Mouse (Mus musculus) gastrocnemius, adult 2 months (tissue): ENCODE measurements around the gene Tchhl1. TPM values are rescaled to one million over a fixed set of nuclear protein-coding genes. Genes with fewer than 3 reads are reported as not detected.
A peak's percentile ranks its signal among the peaks of the same experiment; 100 is the strongest.

Experiments
- DNase-seq: peaks from one replicate; pipeline ENCODE4 v3.0.0; 2022
- H3K27ac ChIP-seq: fragments of 200-600 bp; 2 replicates; pipeline ENCODE4 v1.8.1; 2022; ENCODE audit warnings: mild to moderate bottlenecking
- H3K4me3 ChIP-seq: fragments of 200-600 bp; 2 replicates; pipeline ENCODE4 v1.8.1; 2022; ENCODE audit warnings: mild to moderate bottlenecking, moderate library complexity
- CTCF ChIP-seq: fragments of 200-600 bp; IDR thresholded peaks from 2 replicates; pipeline ENCODE4 v1.8.1; 2022; ENCODE audit warnings: antibody characterized with exemption, mild to moderate bottlenecking, moderate library complexity
- intact Hi-C: fragments of 180-260 bp; cut with DNase I; formaldehyde crosslinking; loops from one replicate; pipeline ENCODE4 v1.15.1; 2025
- microRNA-seq: library from miRNA; unstranded; fragments of <30 nt; microRNA quantifications from one replicate; pipeline ENCODE4 v1.2.0, GENCODE M21; 2021
- total RNA-seq, 2 experiments: library from RNA; stranded (reverse); gene quantifications; 2 replicates each; pipeline ENCODE4 v1.2.3; 2021

Gene Tchhl1
- total RNA-seq, 2 experiments from 2014 or later = not detected

DNA sequence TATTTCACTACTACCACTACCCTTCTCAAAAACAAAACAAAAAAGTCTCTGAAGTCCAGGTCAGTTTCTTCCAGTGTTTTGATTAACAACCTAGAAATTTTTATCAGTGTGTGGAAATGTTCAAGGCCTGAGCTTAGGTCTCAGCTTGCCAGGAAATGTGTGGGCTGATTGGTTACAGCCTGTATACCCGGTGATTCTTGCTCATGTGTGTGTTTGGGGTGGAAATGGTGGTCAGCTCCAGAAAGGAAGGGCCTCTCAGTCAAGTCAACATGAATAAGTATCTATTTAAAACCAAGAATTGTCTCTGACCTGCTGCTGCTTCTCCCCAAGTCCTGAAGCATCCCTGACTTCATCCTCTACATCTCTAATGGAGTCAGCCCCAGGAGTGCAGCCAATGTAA is 40.7 kb downstream of the Tchhl1 start:
- TF ChIP-seq CTCF = no peak
- intact Hi-C loops = no loop called here
- no peak overlapping the region for H3K4me3 ChIP-seq

DNA sequence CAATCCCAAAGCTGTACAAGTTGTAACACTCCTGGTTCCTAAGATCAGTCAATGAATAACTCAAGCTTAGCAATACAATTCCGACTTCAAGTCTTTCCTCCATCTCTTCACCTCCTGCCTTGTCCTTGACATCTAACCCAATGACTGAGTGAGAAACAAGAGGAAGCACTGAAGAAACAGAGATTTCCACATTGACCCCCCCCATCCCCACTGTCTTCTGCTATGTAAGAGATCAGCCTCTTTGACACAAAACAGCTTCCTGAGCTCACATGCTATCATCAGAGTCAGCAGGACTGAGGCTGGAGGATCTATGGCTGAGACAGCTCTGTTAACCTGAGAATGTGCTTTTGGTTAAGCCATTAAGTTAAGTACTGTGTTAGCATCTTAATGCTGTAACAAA is 42.5 kb downstream of the Tchhl1 start:
- TF ChIP-seq CTCF = no peak
- intact Hi-C loops = no loop called here
- H3K4me3 ChIP-seq = no peak overlapping the region
- no peak overlapping the region for H3K27ac ChIP-seq
- no peak for DNase-seq

More for the DNA sequence above, 40.7 kb downstream of the Tchhl1 start:
- DNase-seq = no peak
- H3K27ac ChIP-seq = no peak overlapping the region

DNA sequence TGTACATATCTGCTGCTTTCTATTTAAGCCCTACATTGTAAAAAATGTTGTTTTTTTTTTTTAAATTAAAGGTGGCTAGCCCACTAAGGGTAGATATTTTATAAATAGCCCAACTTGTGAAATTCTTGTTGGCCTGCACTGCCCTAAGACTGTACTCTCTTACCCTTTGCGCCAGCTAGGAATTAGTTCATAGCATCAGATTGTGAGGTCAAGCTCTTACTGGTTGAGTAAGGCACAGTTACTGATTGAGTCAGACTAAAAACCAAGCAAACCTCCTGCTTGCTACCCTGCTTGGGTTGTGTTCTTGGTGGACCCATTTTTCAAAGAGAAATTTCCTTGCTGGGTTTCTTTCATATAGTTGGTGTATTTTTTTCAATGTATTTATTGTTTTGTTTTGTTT is 43.2 kb downstream of the Tchhl1 start:
- Histone ChIP-seq H3K27ac (no peak overlapping the region), H3K4me3 (no peak overlapping the region)
- no peak for DNase-seq
- intact Hi-C loops = no loop called here
- no peak for TF ChIP-seq CTCF

DNA sequence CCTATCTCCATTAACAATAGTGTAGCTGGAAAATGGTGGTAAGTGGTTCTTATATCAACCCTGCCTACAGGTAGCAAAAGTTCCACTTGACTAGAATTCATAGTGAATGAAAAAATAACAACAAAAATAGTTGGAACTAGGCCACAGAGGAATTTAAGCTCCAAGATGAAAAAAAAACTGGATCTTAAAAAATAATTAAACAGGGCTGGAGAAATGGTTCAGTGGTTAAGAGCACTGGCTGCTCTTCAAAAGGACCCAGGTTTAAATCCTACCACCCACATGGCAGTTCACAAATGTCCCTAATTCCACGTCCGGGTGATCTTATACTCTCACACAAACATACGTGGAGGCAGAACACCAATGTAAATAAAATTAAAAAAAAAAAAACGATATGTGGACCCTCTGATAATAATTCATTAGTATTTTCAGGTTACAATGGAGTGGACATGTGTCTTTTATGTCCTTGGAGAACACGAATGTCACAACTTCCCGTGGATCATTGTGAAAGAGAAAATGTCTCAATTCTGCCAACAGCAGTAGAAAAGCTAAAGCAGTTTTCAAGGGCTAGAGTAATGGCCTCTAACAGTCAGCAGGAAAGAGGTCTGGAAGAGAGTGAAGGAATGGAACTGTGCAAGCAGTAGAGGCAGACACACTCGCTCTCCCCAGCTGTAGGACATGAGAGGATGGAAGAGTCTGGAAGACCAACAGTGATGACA is 44.0 kb downstream of the Tchhl1 start:
- no peak for DNase-seq
- TF ChIP-seq CTCF = no peak
- H3K27ac ChIP-seq = no peak overlapping the region
- intact Hi-C loops = no loop called here
- no peak overlapping the region for H3K4me3 ChIP-seq

DNA sequence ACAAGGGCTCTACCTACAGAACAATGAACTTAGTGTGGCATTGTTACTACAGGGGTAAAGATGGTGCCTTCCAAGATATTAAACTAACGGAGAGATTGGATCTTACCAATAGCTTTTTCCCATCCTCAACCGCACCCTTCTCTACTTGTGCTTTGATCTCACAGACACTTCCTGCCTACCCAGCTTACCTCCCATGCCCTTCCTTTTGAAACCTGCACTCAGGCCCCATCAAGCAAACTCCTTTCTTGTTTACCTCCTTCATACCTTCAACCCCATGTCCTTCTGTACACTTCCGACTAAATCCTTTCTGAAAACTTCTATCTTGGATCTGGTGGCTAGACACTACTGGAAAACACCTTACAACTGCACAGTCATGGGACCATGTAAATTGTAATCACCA is 46.1 kb downstream of the Tchhl1 start:
- Histone ChIP-seq H3K4me3 (no peak overlapping the region), H3K27ac (no peak overlapping the region)
- intact Hi-C loops = no loop called here
- DNase-seq = no peak
- TF ChIP-seq CTCF = no peak

DNA sequence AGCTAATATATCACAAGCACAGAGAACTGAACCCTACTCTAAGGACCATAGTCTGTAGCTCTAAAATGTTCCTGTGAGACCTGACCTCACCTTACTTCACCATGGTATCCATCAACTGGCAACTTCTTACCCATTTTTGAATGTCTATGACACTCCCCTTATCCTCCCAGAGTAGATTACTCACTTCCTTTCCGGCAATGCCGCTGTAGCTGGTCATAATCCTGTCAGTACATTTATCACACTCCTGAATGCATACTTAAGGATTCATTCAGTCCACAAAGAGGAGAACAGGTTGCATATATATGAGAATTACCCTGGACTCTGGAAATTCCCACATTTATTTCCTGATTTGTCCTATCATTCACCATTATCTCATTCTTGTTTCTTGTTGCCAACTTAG is 48.8 kb downstream of the Tchhl1 start:
- intact Hi-C loops = no loop called here
- Histone ChIP-seq H3K4me3 (no peak overlapping the region), H3K27ac (no peak overlapping the region)
- DNase-seq = no peak
- TF ChIP-seq CTCF = no peak

DNA sequence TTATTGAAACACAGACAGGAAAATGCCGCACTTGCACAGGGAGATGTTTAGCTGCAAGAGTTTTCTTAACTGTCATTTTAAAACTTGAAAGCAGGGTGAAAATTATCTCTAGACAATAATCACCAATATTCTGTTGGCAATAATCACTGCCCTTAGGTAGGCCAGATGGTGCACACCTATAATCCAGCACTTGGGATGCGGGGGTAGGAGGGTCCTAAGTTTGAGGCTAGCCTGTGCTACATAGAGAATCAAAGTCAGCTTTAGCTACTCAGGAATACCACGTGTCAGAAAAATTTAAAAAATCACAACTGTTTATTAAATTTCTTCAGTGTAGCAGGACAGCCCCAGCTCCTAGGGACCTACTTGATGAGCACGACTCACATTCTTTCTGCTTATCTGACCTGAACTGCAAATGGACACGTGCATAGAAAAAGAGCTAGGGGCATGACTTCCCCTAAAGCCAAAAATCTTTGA is 51.3 kb downstream of the Tchhl1 start:
- TF ChIP-seq CTCF = no peak
- intact Hi-C loops = no loop called here
- no peak for DNase-seq
- peak overlapping the region; percentile 90 for H3K27ac ChIP-seq
- H3K4me3 ChIP-seq = peak overlapping the region; percentile 87

DNA sequence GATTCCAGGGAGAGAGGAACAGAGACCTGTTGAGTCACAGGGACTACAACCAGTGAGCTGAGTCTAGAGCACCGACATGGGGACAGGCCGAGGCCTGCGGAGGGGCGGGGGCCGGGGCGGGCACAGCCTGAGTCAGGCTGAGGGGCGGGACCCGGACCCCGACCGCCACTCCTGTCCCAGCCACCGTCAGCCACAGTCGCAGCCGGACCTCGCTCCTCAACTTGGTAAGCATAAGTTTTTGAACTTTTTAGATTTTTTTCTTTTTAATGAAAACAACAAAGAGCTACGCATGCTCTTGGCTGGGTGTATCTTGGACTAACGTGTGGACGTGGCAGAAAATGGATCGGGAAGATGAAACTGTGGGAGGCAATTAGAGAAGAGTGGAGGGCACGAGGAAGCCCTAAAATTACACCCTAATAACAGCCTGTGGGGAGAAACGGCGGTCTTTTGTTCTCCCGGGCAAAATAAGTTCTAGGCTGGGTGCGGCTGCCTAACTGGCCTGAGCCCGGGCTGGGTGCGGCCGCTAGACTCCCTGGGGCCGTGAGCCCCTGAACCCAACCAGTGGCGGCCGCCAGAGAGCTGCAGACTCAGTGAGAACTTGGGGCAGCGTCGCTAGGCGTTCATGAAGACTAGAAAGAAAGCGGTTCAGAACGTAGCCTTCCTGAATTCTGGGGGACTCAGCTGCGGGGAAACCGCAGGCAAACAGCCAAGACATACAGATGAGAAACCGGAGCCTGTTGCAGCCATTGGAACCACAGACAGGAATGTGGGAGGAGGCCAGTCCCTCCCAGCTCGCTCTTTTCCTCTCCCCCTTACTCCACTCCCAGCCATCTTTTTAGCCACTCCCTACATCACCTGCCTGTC is 52.0 kb downstream of the Tchhl1 start, which contains the start of gene S100a11:
Gene S100a11, plus strand, starts transcription at position 159 of the 864 bp plus-strand sequence.
- peak; percentile 18; the same call in 1 of the 2 replicates for TF ChIP-seq CTCF
- peak within 1 kb of the TSS; percentile 87 for H3K4me3 ChIP-seq
- H3K27ac ChIP-seq = peak within 1 kb of the TSS; percentile 90
- peak; percentile 75 for DNase-seq
- intact Hi-C loops = no loop called here

Small RNA genes within 50 kb of the gene (microRNA-seq; reads per million reads assigned to microRNA genes)
- gene Gm22752 = not detected

Other genes with a start within 250 kb of the Tchhl1 start
- gene Flg, start 195.2 kb upstream of the Tchhl1 start, total RNA-seq = not detected
- not detected for gene Hrnr, start 149.0 kb upstream of the Tchhl1 start, total RNA-seq
- gene Rptn, start 75.1 kb upstream of the Tchhl1 start, total RNA-seq = not detected
- not detected for gene Tchh, start 26.4 kb upstream of the Tchhl1 start, total RNA-seq
- gene S100a11, start 51.7 kb downstream of the Tchhl1 start, total RNA-seq = 10 to 100 TPM; 27.0 to 48.3 TPM
- gene S100a10, start 86.3 kb downstream of the Tchhl1 start, total RNA-seq = 10 to 100 TPM; 29.0 to 61.7 TPM
- not detected for gene Tdpoz2, start 183.9 kb downstream of the Tchhl1 start, total RNA-seq
- gene Tdpoz1, start 207.6 kb downstream of the Tchhl1 start, total RNA-seq = not detected
- not detected for gene Gm37596, start 224.3 kb downstream of the Tchhl1 start, total RNA-seq